8 mouse cellular contexts compared by ENCODE assay signal in genomic region chr2:22895282-22896273, GRCm38 (mm10). TPM values are rescaled to one million over a fixed set of nuclear protein-coding genes. Genes with fewer than 3 reads are reported as not detected.
DNase-seq lines count a peak whose midpoint lies in the region; ATAC-seq and TF ChIP-seq lines count a peak whose summit lies in the region.

Pdss1 (plus strand) TSS chr2:22895522.

- ATAC-seq in forebrain, postnatal 0 days: peak; percentile 99
- peak; percentile 99 for ATAC-seq in lung, embryonic 15.5 days (ENCODE audit: borderline replicate concordance, extremely low read depth, low FRiP score, low TSS enrichment)

- peaks cover 3 to 5% of the 10 kb centered on the region in 2 experiments; a peak in 3 of 4 replicates for H3K4me1 ChIP-seq in MEL (ENCODE audit: control insufficient read depth in 1 of 2, insufficient read depth in 2 of 2, low read length in 2 of 2)
- no peaks in the 10 kb centered on the region for H3K4me1 ChIP-seq in cerebellum, adult 2 months (ENCODE audit: control insufficient read depth, insufficient read depth, low read length)
- H3K4me1 ChIP-seq in forebrain, postnatal 0 days (ENCODE audit: insufficient read depth): 0 out of 2 replicates have a peak, but pooled peaks cover 5% of the 10 kb centered on the region
- H3K4me1 ChIP-seq in lung, embryonic 15.5 days: no peaks in the 10 kb centered on the region

- no peak for TF ChIP-seq CTCF in MEL (IDR thresholded peaks at IDR 0.05 in 2 of 3, conservative IDR thresholded peaks at IDR 0.05 in 1 of 3; ENCODE audit: control insufficient read depth in 1 of 3, insufficient read depth in 1 of 3, low read depth in 2 of 3, low read length in 3 of 3, poor library complexity in 1 of 3, severe bottlenecking in 1 of 3)
- TF ChIP-seq CTCF in cerebellum, adult 2 months (IDR thresholded peaks at IDR 0.05; ENCODE audit: borderline replicate concordance, insufficient read depth, low read depth, low read length): no peak
- TF ChIP-seq CTCF in forebrain, postnatal 0 days (IDR thresholded peaks at IDR 0.05; ENCODE audit: low read depth): no peak

- DNase-seq in MEL (ENCODE audit: low read depth, low spot score): peak; percentile 95
- peak; percentile 94 to 95 for DNase-seq in cerebellum, adult 2 months
- peak; percentile 93 for DNase-seq in forebrain, postnatal 0 days
- peak; percentile 93 for DNase-seq in heart, postnatal 4 days
- peak; percentile 87 to 88 for DNase-seq in layer of hippocampus, adult 8-10 months (ENCODE audit: low spot score in 2 of 2)
- DNase-seq in ovary, adult 18-20 months (ENCODE audit: low spot score): peak; percentile 83
- DNase-seq in thymus, postnatal 0 days (ENCODE audit: low spot score): peak; percentile 85

- WGBS in cerebellum, adult 2 months: under 1% methylated on average over 81 of the region's 81 CpGs
- 2% methylated on average over 81 of the region's 81 CpGs for WGBS in forebrain, postnatal 0 days
- under 1% methylated on average over 81 of the region's 81 CpGs for WGBS in lung, embryonic 15.5 days

- peak within 1 kb of the TSS; percentile 85 for H3K27ac ChIP-seq in MEL (ENCODE audit: control insufficient read depth, low read depth, low read length)
- peak within 1 kb of the TSS; percentile 84 for H3K27ac ChIP-seq in cerebellum, adult 2 months (ENCODE audit: insufficient read depth, low read length)
- H3K27ac ChIP-seq in forebrain, postnatal 0 days (ENCODE audit: low read depth, low read length): peak within 1 kb of the TSS; percentile 85
- H3K27ac ChIP-seq in lung, embryonic 15.5 days: peak within 1 kb of the TSS; percentile 37

- H3K27me3 ChIP-seq in MEL (ENCODE audit: control insufficient read depth in 1 of 2, insufficient read depth in 2 of 2, low read length in 2 of 2): no peaks in the 10 kb centered on the region
- H3K27me3 ChIP-seq in cerebellum, adult 2 months (ENCODE audit: control insufficient read depth, insufficient read depth, low read length): no peaks in the 10 kb centered on the region
- no peaks in the 10 kb centered on the region for H3K27me3 ChIP-seq in forebrain, postnatal 0 days (ENCODE audit: insufficient read depth, low read length)
- no peaks in the 10 kb centered on the region for H3K27me3 ChIP-seq in lung, embryonic 15.5 days

- TF ChIP-seq EP300 in MEL (IDR thresholded peaks at IDR 0.05; ENCODE audit: low read depth in 1 of 2, low read length in 2 of 2): no peak; a peak in 1 of 4 replicates

- TF ChIP-seq POLR2A in MEL (IDR thresholded peaks at IDR 0.05; ENCODE audit: control insufficient read depth in 1 of 2, insufficient read depth in 1 of 2, low read depth in 1 of 2, low read length in 2 of 2, poor library complexity in 1 of 2): peak; percentile 77 to 98
- TF ChIP-seq POLR2A in cerebellum, adult 2 months (IDR thresholded peaks at IDR 0.05; ENCODE audit: borderline replicate concordance, insufficient read depth, low read length): peak; percentile 76; the same call in 1 of the 2 replicates

- no peaks in the 10 kb centered on the region for H3K9me3 ChIP-seq in MEL (replicated peaks; ENCODE audit: insufficient read depth, low read length)
- H3K9me3 ChIP-seq in forebrain, postnatal 0 days (ENCODE audit: low read length): no peaks in the 10 kb centered on the region
- H3K9me3 ChIP-seq in lung, embryonic 15.5 days: no peaks in the 10 kb centered on the region

- H3K4me3 ChIP-seq in MEL (ENCODE audit: control insufficient read depth in 1 of 2, insufficient read depth in 1 of 2, low read depth in 2 of 2, low read length in 2 of 2): peak within 1 kb of the TSS; percentile 78 to 99
- peak within 1 kb of the TSS; percentile 97 for H3K4me3 ChIP-seq in cerebellum, adult 2 months (replicated peaks; ENCODE audit: insufficient read depth, low read depth, low read length)
- peak within 1 kb of the TSS; percentile 89 for H3K4me3 ChIP-seq in forebrain, postnatal 0 days (ENCODE audit: low read depth, low read length)
- peak within 1 kb of the TSS; percentile 80 for H3K4me3 ChIP-seq in lung, embryonic 15.5 days

- TF ChIP-seq RAD21 in MEL (IDR thresholded peaks at IDR 0.05; ENCODE audit: low read depth, low read length): no peak

- peak within 1 kb of the TSS; percentile 95 for H3K9ac ChIP-seq in MEL (ENCODE audit: control insufficient read depth, low read depth, low read length, poor library complexity, severe bottlenecking)
- H3K9ac ChIP-seq in forebrain, postnatal 0 days: peak within 1 kb of the TSS; percentile 81
- peak within 1 kb of the TSS; percentile 70 for H3K9ac ChIP-seq in lung, embryonic 15.5 days

- peak within 1 kb of the TSS; percentile 63 for H3K4me2 ChIP-seq in forebrain, postnatal 0 days (ENCODE audit: low read depth)
- peak within 1 kb of the TSS; percentile 70 for H3K4me2 ChIP-seq in lung, embryonic 15.5 days

- peaks cover 19% of the 10 kb centered on the region for H3K79me2 ChIP-seq in MEL (ENCODE audit: control insufficient read depth, insufficient read depth, low read length, poor library complexity)

- peaks cover 3 to 14% of the 10 kb centered on the region in 2 experiments; a peak in 3 of 4 replicates for H3K36me3 ChIP-seq in MEL (ENCODE audit: control insufficient read depth in 1 of 2, insufficient read depth in 2 of 2, low read length in 2 of 2)
- H3K36me3 ChIP-seq in forebrain, postnatal 0 days (ENCODE audit: insufficient read depth): no peaks in the 10 kb centered on the region
- no peaks in the 10 kb centered on the region for H3K36me3 ChIP-seq in lung, embryonic 15.5 days

TF ChIP-seq in MEL, 35 proteins besides CTCF, POLR2A, EP300 and RAD21 (continues in another document):
- TF ChIP-seq BHLHE40 (IDR thresholded peaks at IDR 0.05; ENCODE audit: borderline replicate concordance, low read depth, low read length) (peak; percentile 82), CHD2 (IDR thresholded peaks at IDR 0.05; ENCODE audit: low read length) (no peak), USF2 (IDR thresholded peaks at IDR 0.05; ENCODE audit: borderline replicate concordance in 1 of 2, insufficient read depth in 1 of 2, low read depth in 1 of 2, low read length in 2 of 2) (no peak), KAT2A (conservative IDR thresholded peaks at IDR 0.05; ENCODE audit: low read depth, low read length) (peak; percentile 45; the same call in 1 of the 2 replicates), SIN3A (IDR thresholded peaks at IDR 0.05; ENCODE audit: low read length) (peak; percentile 50), GATA1 (IDR thresholded peaks at IDR 0.05; ENCODE audit: low read depth, low read length) (no peak; the same call in 1 of the 2 replicates), TBP (IDR thresholded peaks at IDR 0.05; ENCODE audit: low read depth, low read length) (peak; percentile 96), ZKSCAN1 (IDR thresholded peaks at IDR 0.05; ENCODE audit: low read depth, low read length) (no peak), POLR2AphosphoS2 (IDR thresholded peaks at IDR 0.05; ENCODE audit: low read length) (0 out of 2 replicates have a peak, but pooled peaks have one; percentile 57), MXI1 (IDR thresholded peaks at IDR 0.05; ENCODE audit: low read depth, low read length) (peak; percentile 96), USF1 (IDR thresholded peaks at IDR 0.05; ENCODE audit: low read depth, low read length) (peak; percentile 15; the same call in 1 of the 2 replicates), UBTF (IDR thresholded peaks at IDR 0.05; ENCODE audit: borderline replicate concordance, insufficient read depth, low read depth, low read length) (no peak), GABPA (IDR thresholded peaks at IDR 0.05; ENCODE audit: low read depth, low read length) (no peak), MYC (IDR thresholded peaks at IDR 0.05; ENCODE audit: low read depth, low read length) (peak; percentile 93), CHD1 (IDR thresholded peaks at IDR 0.05; ENCODE audit: low read depth, low read length) (no peak), MEF2A (IDR thresholded peaks at IDR 0.05; ENCODE audit: extremely low read depth, insufficient replicate concordance, low read depth, low read length, poor library complexity, severe bottlenecking) (no peak), ETS1 (IDR thresholded peaks at IDR 0.05; ENCODE audit: low read depth, low read length) (0 out of 2 replicates have a peak, but pooled peaks have one; percentile 26), SMC3 (IDR thresholded peaks at IDR 0.05; ENCODE audit: low read depth, low read length) (peak; percentile 3; the same call in 1 of the 2 replicates), MAFK (IDR thresholded peaks at IDR 0.05; ENCODE audit: borderline replicate concordance, low read depth, low read length) (no peak), POLR2AphosphoS5 (IDR thresholded peaks at IDR 0.05; ENCODE audit: borderline replicate concordance, low read depth, low read length) (no peak), MAX (IDR thresholded peaks at IDR 0.05; ENCODE audit: low read length) (peak; percentile 74), ZMIZ1 (IDR thresholded peaks at IDR 0.05; ENCODE audit: low read depth, low read length) (0 out of 2 replicates have a peak, but pooled peaks have one; percentile 18), RCOR1 (IDR thresholded peaks at IDR 0.05; ENCODE audit: low read depth, low read length) (no peak), TCF12 (IDR thresholded peaks at IDR 0.05; ENCODE audit: low read depth, low read length) (0 out of 2 replicates have a peak, but pooled peaks have one; percentile 42), ZNF384 (IDR thresholded peaks at IDR 0.05; ENCODE audit: low read depth, low read length) (no peak), NELFE (IDR thresholded peaks at IDR 0.05; ENCODE audit: low read depth, low read length) (peak; percentile 88), MYB (IDR thresholded peaks at IDR 0.05; ENCODE audit: low read depth, low read length) (peak; percentile 68; the same call in 1 of the 2 replicates), JUND (IDR thresholded peaks at IDR 0.05; ENCODE audit: low read depth, low read length) (no peak), HCFC1 (IDR thresholded peaks at IDR 0.05; ENCODE audit: low read depth, low read length) (peak; percentile 86), E2F4 (IDR thresholded peaks at IDR 0.05; ENCODE audit: borderline replicate concordance, low read depth, low read length) (no peak)

RNA-seq across cellular contexts. Expression of gene Pdss1, which starts in this region (rescaled TPM):
- 32.4 and 42.1 TPM in 2 replicates for total RNA-seq in MEL (2012; rRNA removed)
- polyA plus RNA-seq in MEL (2012; ENCODE audit: insufficient read depth in 1 of 2, insufficient read length in 2 of 2, low read depth in 1 of 2, low replicate concordance in 2 of 2, missing spikeins in 1 of 2): 10 to 100 TPM in 1 of 2 experiments, not detected in 1; 35.1 TPM
- polyA plus RNA-seq in cerebellum, adult 2 months (2012; rRNA removed): 26.0 TPM in 2 replicates
- 19.4 and 21.9 TPM in 2 replicates for total RNA-seq in forebrain, postnatal 0 days (2014; rRNA removed)
- 21.4 and 22.5 TPM in 2 replicates for polyA plus RNA-seq in forebrain, postnatal 0 days (2015; fragmentation: Nextera tagmentation; extraction: Ambion mirVana)
- 10 to 100 TPM; 37.8 to 42.6 TPM for total RNA-seq in heart, postnatal 4 days (2021)
- 10 to 100 TPM; 18.2 to 24.1 (median 21.7) TPM for total RNA-seq in layer of hippocampus, adult 8-10 months (2022)
- 20.3 and 21.6 TPM in 2 replicates for polyA plus RNA-seq in lung, embryonic 15.5 days (2015; fragmentation: Nextera tagmentation; extraction: Ambion mirVana)
- polyA plus RNA-seq in thymus, postnatal 0 days (2015; fragmentation: Nextera tagmentation; extraction: Ambion mirVana): 18.0 and 19.7 TPM in 2 replicates

Comparison
In these comparisons a context has a peak if more than half of its experiments do, and no peak if none do; other contexts are left out.
1. Peak in every context shown above with its lines: DNase-seq, ATAC-seq, H3K4me3 ChIP-seq and H3K27ac ChIP-seq.